Mouse (Mus musculus) liver, adult 2 months (tissue): ENCODE data around the gene Tns4. TPM values are rescaled to one million over a fixed set of nuclear protein-coding genes. Genes with fewer than 3 reads are reported as not detected.

ENCODE experiments used
- DNase-seq: peaks from one replicate; pipeline ENCODE4 v3.0.0-alpha.2; 2011; ENCODE audit warnings: low read depth, low spot score; ENCODE audit errors: extremely low read depth
- H3K27ac ChIP-seq: fragments of 200-500 bp; replicated peaks from 2 replicates; pipeline ENCODE4 v1.5.1; 2012; ENCODE audit warnings: low read depth, mild to moderate bottlenecking, control low read depth, inconsistent platforms, low read length; ENCODE audit not compliant: insufficient read depth
- H3K27me3 ChIP-seq: fragments of 200-500 bp; 2 replicates; pipeline ENCODE4 v1.6.1; 2012; ENCODE audit warnings: mild to moderate bottlenecking, moderate library complexity, low read length, inconsistent platforms; ENCODE audit not compliant: control insufficient read depth, insufficient read depth
- H3K36me3 ChIP-seq: fragments of 200-500 bp; 2 replicates; pipeline ENCODE4 v1.6.1; 2012; ENCODE audit warnings: low read length, inconsistent platforms; ENCODE audit not compliant: control insufficient read depth, insufficient read depth
- H3K4me1 ChIP-seq: fragments of 200-500 bp; 2 replicates; pipeline ENCODE4 v1.6.1; 2011; ENCODE audit warnings: low read length; ENCODE audit not compliant: control insufficient read depth, insufficient read depth
- H3K4me3 ChIP-seq: fragments of 200-500 bp; 2 replicates; pipeline ENCODE4 v1.5.1; 2011; ENCODE audit warnings: low read depth, mild to moderate bottlenecking, control low read depth, low read length, moderate library complexity; ENCODE audit not compliant: insufficient read depth
- H3K79me2 ChIP-seq: fragments of 200-500 bp; 2 replicates; pipeline ENCODE4 v1.6.1; 2012; ENCODE audit warnings: inconsistent platforms, mild to moderate bottlenecking, low read length, moderate library complexity; ENCODE audit not compliant: control insufficient read depth, insufficient read depth
- H3K9ac ChIP-seq: fragments of 200-500 bp; 2 replicates; pipeline ENCODE4 v1.6.1; 2012; ENCODE audit warnings: low read depth, mild to moderate bottlenecking, control low read depth, inconsistent platforms, low read length
- CTCF ChIP-seq: fragments of 200-500 bp; IDR thresholded peaks from 2 replicates; pipeline ENCODE4 v1.5.1; 2011; ENCODE audit warnings: low read depth, low read length, control low read depth
- POLR2A ChIP-seq: fragments of 200-500 bp; IDR thresholded peaks from 2 replicates; pipeline ENCODE4 v1.6.1; 2011; ENCODE audit warnings: low read length, control low read depth; ENCODE audit not compliant: insufficient read depth; ENCODE audit errors: extremely low read depth
- WGBS: fragments of 180-500 bp; shearing (Covaris S2); methylation state at CpG from one replicate; pipeline ENCODE4 v1.1.7; 2018; 5-methylcytosine and 5-hydroxymethylcytosine counted together
- polyA plus RNA-seq: library from polyadenylated mRNA; depleted of rRNA; stranded (reverse); fragments of >200 nt; gene quantifications from 2 replicates; pipeline ENCODE4 v1.2.3, GENCODE M21; 2012
- total RNA-seq: library from RNA; depleted of rRNA; stranded (reverse); fragments of >200 nt; gene quantifications from 2 replicates; pipeline ENCODE4 v1.2.3, GENCODE M21; 2014

Gene Tns4
- total and polyA plus RNA-seq, 2 experiments, result 0.46 to 1.2 TPM

GRCm38 (mm10) chr11:99045159-99045889 is 43.8 kb downstream of the Tns4 start:
- DNase-seq, result peak; percentile 100
- H3K4me1 ChIP-seq, result peaks cover 35% of the 10 kb centered on the region
- H3K9ac ChIP-seq, result peak overlapping the region; percentile 69
- peak overlapping the region; percentile 99 for H3K27ac ChIP-seq
- H3K79me2 ChIP-seq, result peaks cover 11% of the 10 kb centered on the region
- TF ChIP-seq CTCF (no peak), POLR2A (no peak)
- 8% methylated on average over 12 of the region's 12 CpGs for WGBS
- H3K27me3 ChIP-seq, result no peaks in the 10 kb centered on the region
- H3K36me3 ChIP-seq, result peaks cover 35% of the 10 kb centered on the region
- no peak overlapping the region for H3K4me3 ChIP-seq

GRCm38 (mm10) chr11:99044306-99044705 is 44.8 kb downstream of the Tns4 start:
- peak overlapping the region; percentile 41; the same call in 1 of the 2 replicates for H3K4me3 ChIP-seq
- peak; percentile 98 for DNase-seq
- H3K27ac ChIP-seq, result peak overlapping the region; percentile 99
- H3K79me2 ChIP-seq, result peaks cover 11% of the 10 kb centered on the region
- TF ChIP-seq POLR2A (peak; percentile 32; the same call in 1 of the 2 replicates), CTCF (no peak)
- peaks cover 29% of the 10 kb centered on the region for H3K4me1 ChIP-seq
- WGBS, result 6% methylated on average over 5 of the region's 5 CpGs
- peak overlapping the region; percentile 69 for H3K9ac ChIP-seq
- H3K27me3 ChIP-seq, result no peaks in the 10 kb centered on the region
- peaks cover 26% of the 10 kb centered on the region; the same call in 1 of the 2 replicates for H3K36me3 ChIP-seq

GRCm38 (mm10) chr11:99043632-99044031 is 45.5 kb downstream of the Tns4 start:
- TF ChIP-seq CTCF (0 out of 2 replicates have a peak, but pooled peaks have one; percentile 15), POLR2A (no peak)
- Histone ChIP-seq H3K79me2 (peaks cover 11% of the 10 kb centered on the region), H3K27me3 (no peaks in the 10 kb centered on the region), H3K4me3 (peak overlapping the region; percentile 41), H3K4me1 (peaks cover 25% of the 10 kb centered on the region), H3K27ac (peak overlapping the region; percentile 87), H3K9ac (peak overlapping the region; percentile 64), H3K36me3 (peaks cover 21% of the 10 kb centered on the region; the same call in 1 of the 2 replicates)
- 8% methylated on average over 6 of the region's 6 CpGs for WGBS
- DNase-seq, result peak; percentile 80

GRCm38 (mm10) chr11:99042834-99043431 is 46.2 kb downstream of the Tns4 start:
- TF ChIP-seq POLR2A (0 out of 2 replicates have a peak, but pooled peaks have one; percentile 45), CTCF (no peak)
- DNase-seq, result peak; percentile 87

GRCm38 (mm10) chr11:99041841-99042780 is 47.0 kb downstream of the Tns4 start:
- TF ChIP-seq CTCF (no peak), POLR2A (no peak)
- H3K36me3 ChIP-seq, result peaks cover 7% of the 10 kb centered on the region; the same call in 1 of the 2 replicates
- H3K4me3 ChIP-seq, result peak overlapping the region; percentile 92
- peaks cover 11% of the 10 kb centered on the region for H3K79me2 ChIP-seq
- peak overlapping the region; percentile 99 for H3K9ac ChIP-seq
- peaks cover 13% of the 10 kb centered on the region for H3K4me1 ChIP-seq
- peak overlapping the region; percentile 98 for H3K27ac ChIP-seq
- DNase-seq, result peak; percentile 61
- WGBS, result 6% methylated on average over 16 of the region's 16 CpGs
- no peaks in the 10 kb centered on the region for H3K27me3 ChIP-seq

More at GRCm38 (mm10) chr11:99042834-99043431, 46.2 kb downstream of the Tns4 start:
- peaks cover 11% of the 10 kb centered on the region for H3K79me2 ChIP-seq
- H3K27me3 ChIP-seq, result no peaks in the 10 kb centered on the region
- peaks cover 21% of the 10 kb centered on the region for H3K4me1 ChIP-seq
- H3K9ac ChIP-seq, result peak overlapping the region; percentile 99
- peak overlapping the region; percentile 92 for H3K4me3 ChIP-seq
- peak overlapping the region; percentile 98 for H3K27ac ChIP-seq
- 2% methylated on average over 12 of the region's 12 CpGs for WGBS
- H3K36me3 ChIP-seq, result peaks cover 14% of the 10 kb centered on the region; the same call in 1 of the 2 replicates
